Mouse (Mus musculus) forebrain, embryonic 12.5 days (tissue): ENCODE results near the gene Mlx. TPM values are rescaled to one million over a fixed set of nuclear protein-coding genes. Genes with fewer than 3 reads are reported as not detected.

Experiments
- ATAC-seq: fragments of 200-750 bp; cut with Nextera tagmentation; 2 replicates; pipeline ENCODE4 v1.8.0; 2017; ENCODE audit warnings: moderate TSS enrichment; ENCODE audit not compliant: low FRiP score
- H3K27ac ChIP-seq: fragments of 300-500 bp; sonication (generic); 2 replicates; pipeline ENCODE4 v1.5.1; 2016; ENCODE audit warnings: mild to moderate bottlenecking
- H3K27me3 ChIP-seq: fragments of 300-500 bp; sonication (generic); 2 replicates; pipeline ENCODE4 v1.6.1; 2016; ENCODE audit warnings: mild to moderate bottlenecking
- H3K36me3 ChIP-seq: fragments of 300-500 bp; sonication (generic); replicated peaks from 2 replicates; pipeline ENCODE4 v1.6.1; 2016; ENCODE audit warnings: mild to moderate bottlenecking
- H3K4me1 ChIP-seq: fragments of 300-500 bp; sonication (generic); 2 replicates; pipeline ENCODE4 v1.6.1; 2016
- H3K4me2 ChIP-seq: fragments of 300-500 bp; sonication (generic); 2 replicates; pipeline ENCODE4 v1.6.1; 2016; ENCODE audit warnings: mild to moderate bottlenecking, moderate library complexity
- H3K4me3 ChIP-seq: fragments of 300-500 bp; sonication (generic); replicated peaks from 2 replicates; pipeline ENCODE4 v1.5.1; 2016; ENCODE audit warnings: mild to moderate bottlenecking
- H3K9ac ChIP-seq: fragments of 300-500 bp; sonication (generic); 2 replicates; pipeline ENCODE4 v1.6.1; 2016; ENCODE audit warnings: mild to moderate bottlenecking
- H3K9me3 ChIP-seq: fragments of 300-500 bp; sonication (generic); 2 replicates; pipeline ENCODE4 v1.6.1; 2016
- WGBS: fragments of 180-500 bp; shearing (Covaris S2); methylation state at CpG from one replicate; pipeline ENCODE4 v1.1.7; 2016; 5-methylcytosine and 5-hydroxymethylcytosine counted together
- polyA plus RNA-seq: library from polyadenylated mRNA; unstranded; fragments of >200 nt; fragmentation: Nextera tagmentation; extraction: Ambion mirVana; gene quantifications from 2 replicates; pipeline ENCODE4 v1.2.1, GENCODE M21; 2016

The Mlx gene
- polyA plus RNA-seq, 1 experiment from 2014 or later = 47.6 TPM

DNA sequence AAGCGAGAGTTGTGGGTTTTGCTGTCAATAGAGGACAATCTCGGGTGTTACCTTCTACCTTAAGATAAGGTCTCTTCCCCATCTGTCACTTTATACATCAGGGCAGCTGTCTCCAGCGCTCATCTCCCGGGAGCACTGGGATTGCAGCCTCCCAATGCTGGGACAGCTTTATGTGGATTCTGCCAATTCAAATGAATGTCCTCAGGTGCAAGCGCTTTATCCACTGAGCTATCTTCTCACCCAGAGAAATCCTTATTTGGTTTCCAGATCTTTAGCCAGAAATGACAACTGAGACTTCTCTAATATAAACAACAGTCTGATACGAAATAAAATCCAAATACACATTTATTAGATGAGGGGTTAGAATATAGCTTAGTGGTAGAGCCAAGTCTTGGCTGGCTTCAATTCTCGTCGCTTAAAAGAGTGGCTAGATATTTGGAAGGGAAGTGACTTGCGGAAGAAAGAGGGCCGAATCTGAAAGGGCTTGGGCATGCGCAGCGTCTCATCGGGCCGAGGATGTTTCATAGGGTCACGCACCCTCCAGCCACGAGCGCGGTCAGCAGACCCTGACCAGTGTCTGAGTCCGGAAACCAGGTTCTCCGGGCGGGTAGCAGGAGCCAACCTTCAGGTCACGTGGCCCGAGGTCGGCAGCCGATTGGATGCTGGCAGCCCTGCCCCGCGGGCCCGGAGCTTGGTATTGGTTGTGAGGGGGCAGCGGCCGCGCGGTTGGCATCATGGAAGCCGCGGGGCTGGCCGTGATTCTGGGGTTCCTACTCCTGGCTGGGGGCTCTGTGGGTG, 17.5 kb upstream of the Mlx start, which contains the start of gene Naglu:
TSS of gene Naglu (plus strand) at position 622 of the 798 bp plus-strand sequence.
- ATAC-seq = peak; percentile 92
- WGBS = 6% methylated on average over 35 of the region's 35 CpGs
- Histone ChIP-seq H3K27ac (no peak within 1 kb of the TSS), H3K9me3 (no peaks in the 10 kb centered on the region), H3K27me3 (peaks cover 20% of the 10 kb centered on the region), H3K4me2 (peak within 1 kb of the TSS; percentile 96), H3K9ac (peak within 1 kb of the TSS; percentile 73), H3K36me3 (no peaks in the 10 kb centered on the region), H3K4me3 (peak within 1 kb of the TSS; percentile 73), H3K4me1 (peaks cover 19% of the 10 kb centered on the region)

DNA sequence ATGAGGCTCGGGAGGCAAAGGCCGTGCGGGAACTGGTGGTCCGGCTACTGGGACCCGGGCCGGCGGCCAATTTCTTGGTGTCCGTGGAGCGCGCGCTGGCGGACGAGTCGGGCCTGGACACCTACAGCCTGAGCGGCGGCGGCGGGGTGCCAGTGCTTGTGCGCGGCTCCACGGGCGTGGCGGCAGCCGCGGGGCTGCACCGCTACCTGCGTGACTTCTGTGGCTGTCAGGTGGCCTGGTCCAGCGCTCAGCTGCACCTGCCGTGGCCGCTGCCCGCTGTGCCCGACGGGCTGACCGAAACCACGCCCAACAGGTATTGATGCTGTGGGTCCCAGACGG, 16.9 kb upstream of the Mlx start:
- Histone ChIP-seq H3K27ac (no peak overlapping the region), H3K4me3 (peak overlapping the region; percentile 73), H3K9me3 (no peaks in the 10 kb centered on the region), H3K36me3 (no peaks in the 10 kb centered on the region), H3K4me2 (peak overlapping the region; percentile 96), H3K9ac (peak overlapping the region; percentile 73), H3K27me3 (peaks cover 20% of the 10 kb centered on the region), H3K4me1 (peaks cover 19% of the 10 kb centered on the region)
- peak; percentile 61 for ATAC-seq
- under 1% methylated on average over 36 of the region's 36 CpGs for WGBS

DNA sequence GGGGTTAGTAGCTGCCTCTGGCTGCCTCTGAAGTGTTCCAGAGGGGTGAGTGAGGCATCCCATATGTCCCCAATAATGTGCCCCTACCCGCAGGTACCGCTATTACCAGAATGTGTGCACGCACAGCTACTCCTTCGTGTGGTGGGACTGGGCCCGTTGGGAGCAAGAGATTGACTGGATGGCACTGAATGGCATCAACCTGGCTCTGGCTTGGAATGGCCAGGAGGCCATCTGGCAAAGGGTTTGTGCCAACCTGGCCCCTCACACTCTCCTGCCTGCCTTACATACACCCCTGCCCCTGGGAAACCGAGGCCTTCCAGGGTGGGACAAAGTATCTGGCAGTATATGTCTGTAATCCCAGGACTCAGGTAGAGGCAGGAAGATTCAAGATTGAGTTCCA, 16.1 kb upstream of the Mlx start:
- H3K27ac ChIP-seq = no peak overlapping the region
- H3K27me3 ChIP-seq = peaks cover 20% of the 10 kb centered on the region
- peak overlapping the region; percentile 96; the same call in 1 of the 2 replicates for H3K4me2 ChIP-seq
- peaks cover 19% of the 10 kb centered on the region for H3K4me1 ChIP-seq
- H3K4me3 ChIP-seq = peak overlapping the region; percentile 73; the same call in 1 of the 2 replicates
- no peak for ATAC-seq
- 0 out of 2 replicates have a peak overlapping the region, but pooled peaks have one; percentile 73 for H3K9ac ChIP-seq
- no peaks in the 10 kb centered on the region for H3K36me3 ChIP-seq
- no peaks in the 10 kb centered on the region for H3K9me3 ChIP-seq
- WGBS = 76% methylated on average over 6 of the region's 6 CpGs

DNA sequence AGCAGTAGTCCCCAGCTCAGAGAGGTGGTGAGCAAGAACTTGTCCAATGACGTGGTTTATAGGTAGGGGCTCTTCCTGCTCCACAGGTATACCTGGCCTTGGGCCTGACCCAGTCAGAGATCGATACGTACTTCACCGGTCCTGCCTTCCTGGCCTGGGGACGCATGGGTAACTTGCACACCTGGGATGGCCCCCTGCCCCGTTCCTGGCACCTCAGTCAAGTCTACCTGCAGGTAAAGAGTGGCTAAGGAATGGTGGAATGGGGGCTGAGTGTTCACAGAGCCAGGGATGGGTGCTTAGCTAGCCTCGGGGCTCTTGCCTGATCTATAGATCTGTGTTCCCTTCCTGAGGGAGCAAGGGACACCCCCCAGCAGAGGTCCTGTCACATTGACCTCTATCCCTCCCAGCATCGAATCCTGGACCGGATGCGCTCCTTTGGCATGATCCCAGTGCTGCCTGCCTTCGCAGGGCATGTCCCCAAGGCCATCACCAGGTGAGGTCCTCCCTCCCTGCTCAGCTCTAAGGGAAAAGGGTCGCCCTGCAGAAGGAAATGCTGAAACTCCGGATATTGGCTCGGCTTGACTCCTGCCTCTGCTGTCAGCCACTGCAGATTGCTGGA, 15.2 kb upstream of the Mlx start:
- Histone ChIP-seq H3K4me2 (no peak overlapping the region), H3K9me3 (no peaks in the 10 kb centered on the region), H3K4me3 (no peak overlapping the region), H3K4me1 (peaks cover 13% of the 10 kb centered on the region), H3K27me3 (peaks cover 24% of the 10 kb centered on the region), H3K27ac (no peak overlapping the region), H3K9ac (no peak overlapping the region), H3K36me3 (no peaks in the 10 kb centered on the region)
- WGBS = 73% methylated on average over 14 of the region's 14 CpGs
- ATAC-seq = no peak

DNA sequence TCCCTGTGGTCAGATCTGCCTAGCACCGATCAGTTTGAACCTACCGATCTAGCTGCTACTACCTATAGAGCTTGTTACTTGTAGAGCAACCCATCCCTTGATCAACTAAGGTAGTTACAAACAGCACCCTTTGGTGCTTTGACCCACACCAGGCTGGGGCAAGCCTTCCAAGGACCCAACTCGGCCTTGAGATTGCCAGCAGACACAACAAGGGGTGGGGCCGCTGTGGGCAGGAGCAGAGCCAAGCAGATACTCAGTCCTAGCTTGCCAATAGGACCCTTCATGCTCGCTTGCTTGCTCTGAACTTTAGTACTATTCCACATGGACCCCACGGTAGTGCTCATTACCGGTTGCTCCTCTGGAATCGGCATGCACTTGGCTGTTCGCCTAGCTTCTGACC, 9.0 kb upstream of the Mlx start, which contains the start of gene Hsd17b1:
TSS of gene Hsd17b1 (plus strand) at position 291 of the 400 bp plus-strand sequence.
- no peak within 1 kb of the TSS for H3K27ac ChIP-seq
- H3K9ac ChIP-seq = no peak within 1 kb of the TSS
- no peaks in the 10 kb centered on the region for H3K36me3 ChIP-seq
- WGBS = 64% methylated on average over 9 of the region's 9 CpGs
- H3K9me3 ChIP-seq = no peaks in the 10 kb centered on the region
- no peak for ATAC-seq
- no peak within 1 kb of the TSS for H3K4me2 ChIP-seq
- H3K27me3 ChIP-seq = peaks cover 57% of the 10 kb centered on the region
- peaks cover 16% of the 10 kb centered on the region for H3K4me1 ChIP-seq
- H3K4me3 ChIP-seq = no peak within 1 kb of the TSS

DNA sequence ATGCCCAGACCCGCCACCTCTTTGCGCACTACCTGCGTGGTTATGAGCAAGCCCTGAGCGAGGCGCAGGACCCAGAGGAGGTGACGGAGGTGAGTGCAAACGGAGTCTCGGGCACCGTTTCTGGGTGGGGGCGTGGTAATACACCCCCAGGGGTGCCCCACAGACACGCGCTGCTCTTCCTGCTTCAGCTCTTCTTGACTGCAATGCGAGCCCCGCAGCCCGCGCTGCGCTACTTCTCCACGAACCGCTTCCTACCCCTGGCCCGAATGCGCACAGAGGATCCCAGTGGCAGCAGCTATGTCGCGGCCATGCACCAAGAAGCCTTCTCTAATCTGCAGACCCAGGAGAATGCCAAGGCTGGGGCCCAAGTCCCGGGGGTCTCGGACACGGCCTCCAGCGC, 7.3 kb upstream of the Mlx start:
- peaks cover 57% of the 10 kb centered on the region for H3K27me3 ChIP-seq
- no peak for ATAC-seq
- WGBS = 2% methylated on average over 27 of the region's 27 CpGs
- H3K9ac ChIP-seq = no peak overlapping the region
- H3K4me1 ChIP-seq = peaks cover 26% of the 10 kb centered on the region
- no peak overlapping the region for H3K27ac ChIP-seq
- no peak overlapping the region; the same call in 1 of the 2 replicates for H3K4me3 ChIP-seq
- H3K4me2 ChIP-seq = 0 out of 2 replicates have a peak overlapping the region, but pooled peaks have one; percentile 4
- H3K36me3 ChIP-seq = no peaks in the 10 kb centered on the region; the same call in 1 of the 2 replicates
- no peaks in the 10 kb centered on the region for H3K9me3 ChIP-seq

DNA sequence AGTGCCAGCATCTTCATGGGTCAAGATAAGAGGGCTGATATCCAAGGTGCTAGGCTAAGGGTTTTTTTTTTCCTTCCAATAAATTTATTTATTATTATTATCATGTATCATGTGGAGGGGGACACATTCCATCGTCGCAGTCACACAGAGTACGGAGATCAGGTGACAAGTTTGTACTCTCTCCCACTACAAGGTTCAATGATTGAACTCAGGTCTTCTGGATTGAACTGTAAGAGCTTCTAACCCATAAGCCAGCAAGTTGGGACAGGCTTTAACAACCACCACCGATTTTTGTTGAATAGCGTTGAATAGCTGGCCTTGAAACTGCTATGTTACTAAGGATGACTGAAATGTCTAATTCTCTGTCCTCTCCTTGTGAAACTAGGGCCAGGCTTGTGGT, 6.7 kb upstream of the Mlx start:
- Histone ChIP-seq H3K27ac (no peak overlapping the region), H3K9ac (no peak overlapping the region), H3K9me3 (no peaks in the 10 kb centered on the region), H3K4me3 (no peak overlapping the region), H3K36me3 (peaks cover 2% of the 10 kb centered on the region; the same call in 1 of the 2 replicates), H3K4me1 (peaks cover 27% of the 10 kb centered on the region), H3K27me3 (peaks cover 57% of the 10 kb centered on the region), H3K4me2 (no peak overlapping the region)
- ATAC-seq = no peak
- WGBS = 46% methylated on average over 5 of the region's 5 CpGs

DNA sequence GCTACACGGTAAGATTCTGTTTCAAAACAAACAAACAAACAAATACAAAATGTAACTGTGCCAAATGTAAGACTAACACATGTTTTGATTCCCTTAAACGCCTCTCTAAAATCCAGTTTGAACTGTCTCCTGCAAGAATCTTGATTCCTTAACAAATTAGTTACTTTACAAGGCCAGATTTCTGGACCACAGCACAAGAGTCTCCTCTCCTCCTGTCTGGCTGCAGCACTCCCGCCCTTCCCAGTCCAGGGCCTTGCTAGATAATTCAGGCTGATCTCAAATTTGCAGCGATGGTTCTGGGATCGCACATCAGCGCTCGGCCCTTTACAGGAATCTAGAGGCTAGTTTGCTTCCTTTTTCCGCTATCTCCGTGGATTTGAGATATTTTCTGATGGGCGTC, 5.4 kb upstream of the Mlx start:
- Histone ChIP-seq H3K9me3 (no peaks in the 10 kb centered on the region), H3K27me3 (peaks cover 48% of the 10 kb centered on the region), H3K36me3 (peaks cover 7% of the 10 kb centered on the region), H3K4me3 (peak overlapping the region; percentile 84), H3K4me2 (peak overlapping the region; percentile 96), H3K9ac (peak overlapping the region; percentile 48), H3K4me1 (peaks cover 39% of the 10 kb centered on the region), H3K27ac (peak overlapping the region; percentile 90)
- WGBS = 4% methylated on average over 10 of the region's 10 CpGs
- no peak for ATAC-seq

DNA sequence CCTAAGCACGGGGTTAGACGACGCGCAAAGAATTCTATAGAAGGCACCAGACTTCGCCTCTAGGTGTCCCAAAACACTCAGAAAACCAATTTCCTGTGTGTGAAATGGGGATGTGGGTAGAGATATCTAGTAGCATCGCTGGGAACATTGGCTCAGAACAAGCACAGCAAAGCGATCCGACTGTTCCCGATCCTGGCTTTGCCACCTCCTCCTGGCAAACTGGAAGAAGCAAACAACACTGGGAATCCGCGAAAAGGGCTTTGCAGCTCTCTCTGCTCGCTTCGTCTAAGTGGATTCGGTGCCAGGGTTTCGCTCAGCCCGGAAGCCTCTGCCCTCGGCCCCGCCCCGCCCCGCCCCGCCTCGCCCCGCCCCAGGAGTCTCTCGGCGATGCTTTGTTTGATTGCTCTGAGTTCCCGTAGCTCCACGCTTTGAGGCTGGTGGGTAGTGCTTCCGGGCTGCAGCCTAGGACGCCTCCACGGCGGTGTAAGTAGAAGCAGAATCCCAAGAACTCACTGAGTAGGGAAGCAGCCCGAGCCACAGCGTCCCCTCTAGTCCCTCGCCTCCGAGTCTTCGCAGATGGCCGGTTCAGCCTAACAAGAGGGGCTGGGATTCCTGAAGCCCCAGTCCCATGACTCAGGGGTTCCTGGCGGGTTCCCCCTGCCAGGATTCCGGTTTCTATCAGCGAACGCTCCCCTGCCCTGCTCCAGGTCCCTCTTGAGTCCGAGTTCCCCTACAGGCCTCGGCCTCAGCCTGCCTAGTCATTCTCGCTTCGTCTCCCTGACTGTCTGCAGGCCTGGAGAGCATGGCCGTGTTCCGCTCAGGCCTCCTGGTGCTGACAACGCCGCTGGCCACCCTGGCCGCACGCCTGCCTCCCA, 4.6 kb upstream of the Mlx start, which contains the start of gene Coasy:
TSS of gene Coasy (plus strand) at position 358 of the 875 bp plus-strand sequence.
- WGBS = under 1% methylated on average over 48 of the region's 51 CpGs
- peak within 1 kb of the TSS; percentile 90 for H3K9ac ChIP-seq
- H3K4me3 ChIP-seq = peak within 1 kb of the TSS; percentile 84
- ATAC-seq = peak; percentile 86
- no peaks in the 10 kb centered on the region for H3K9me3 ChIP-seq
- H3K27me3 ChIP-seq = peaks cover 40% of the 10 kb centered on the region
- peak within 1 kb of the TSS; percentile 90 for H3K27ac ChIP-seq
- peaks cover 7% of the 10 kb centered on the region for H3K36me3 ChIP-seq
- H3K4me2 ChIP-seq = peak within 1 kb of the TSS; percentile 96
- peaks cover 43% of the 10 kb centered on the region for H3K4me1 ChIP-seq

DNA sequence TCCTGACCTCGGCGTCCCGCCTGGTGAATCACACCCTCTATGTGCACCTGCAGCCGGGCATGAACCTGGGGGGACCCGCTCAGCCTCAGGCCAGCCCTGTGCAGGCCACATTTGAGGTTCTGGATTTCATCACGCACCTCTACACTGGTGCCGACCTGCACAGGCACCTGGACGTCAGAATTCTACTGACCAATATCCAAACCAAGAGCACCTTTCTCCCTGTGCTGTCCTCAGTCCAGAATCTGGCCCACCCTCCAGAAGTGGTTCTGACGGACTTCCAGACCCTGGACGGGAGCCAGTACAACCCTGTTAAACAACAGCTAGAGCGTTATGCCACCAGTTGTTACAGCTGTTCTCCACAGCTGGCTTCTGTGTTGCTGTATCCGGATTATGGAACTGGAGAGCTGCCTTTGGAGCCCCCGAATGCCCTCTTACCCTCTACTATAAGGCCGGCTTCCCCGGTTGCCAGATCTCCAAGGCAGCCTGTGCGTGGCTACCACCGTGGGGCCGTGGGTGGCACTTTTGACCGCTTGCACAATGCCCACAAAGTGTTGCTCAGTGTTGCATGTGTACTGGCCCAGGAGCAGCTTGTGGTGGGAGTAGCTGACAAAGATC, 3.9 kb upstream of the Mlx start:
- WGBS = 34% methylated on average over 19 of the region's 19 CpGs
- Histone ChIP-seq H3K4me2 (peak overlapping the region; percentile 96), H3K4me3 (peak overlapping the region; percentile 84), H3K27ac (peak overlapping the region; percentile 90), H3K4me1 (peaks cover 50% of the 10 kb centered on the region), H3K36me3 (peaks cover 7% of the 10 kb centered on the region), H3K9me3 (no peaks in the 10 kb centered on the region), H3K27me3 (peaks cover 33% of the 10 kb centered on the region), H3K9ac (peak overlapping the region; percentile 90)
- peak; percentile 8; the same call in 1 of the 2 replicates for ATAC-seq

DNA sequence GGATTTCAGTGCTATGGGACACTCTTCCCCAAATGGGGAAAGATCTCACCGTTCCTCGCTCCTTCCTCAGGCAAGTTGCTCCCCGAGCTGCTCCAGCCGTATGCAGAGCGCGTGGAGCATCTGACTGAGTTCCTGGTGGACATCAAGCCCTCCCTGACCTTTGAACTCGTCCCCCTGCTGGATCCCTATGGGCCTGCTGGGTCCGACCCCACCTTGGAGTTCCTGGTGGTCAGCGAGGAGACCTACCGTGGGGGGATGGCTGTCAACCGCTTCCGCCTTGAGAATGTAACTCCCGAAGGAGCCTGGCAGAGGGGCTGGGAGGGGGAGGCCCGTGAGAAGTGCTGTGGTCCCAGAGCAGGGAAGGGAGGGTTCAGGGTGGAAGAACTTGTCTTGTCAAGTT, 2.8 kb upstream of the Mlx start:
- Histone ChIP-seq H3K9ac (no peak overlapping the region), H3K9me3 (no peaks in the 10 kb centered on the region), H3K4me1 (peaks cover 57% of the 10 kb centered on the region), H3K4me3 (no peak overlapping the region), H3K36me3 (peaks cover 15% of the 10 kb centered on the region), H3K4me2 (no peak overlapping the region), H3K27ac (no peak overlapping the region), H3K27me3 (peaks cover 22% of the 10 kb centered on the region)
- 86% methylated on average over 14 of the region's 14 CpGs for WGBS
- ATAC-seq = no peak
